Mouse (Mus musculus) stomach, postnatal 0 days (tissue): ENCODE results near the gene Cnpy3.

Source experiments
- CTCF ChIP-seq: IDR thresholded peaks from 2 replicates; pipeline ENCODE4 v1.5.1; 2016; ENCODE audit warnings: antibody characterized with exemption, low read depth, mild to moderate bottlenecking, moderate library complexity
- EP300 ChIP-seq: optimal IDR thresholded peaks from 2 replicates; pipeline ENCODE3; 2016; ENCODE audit warnings: antibody characterized with exemption

DNA sequence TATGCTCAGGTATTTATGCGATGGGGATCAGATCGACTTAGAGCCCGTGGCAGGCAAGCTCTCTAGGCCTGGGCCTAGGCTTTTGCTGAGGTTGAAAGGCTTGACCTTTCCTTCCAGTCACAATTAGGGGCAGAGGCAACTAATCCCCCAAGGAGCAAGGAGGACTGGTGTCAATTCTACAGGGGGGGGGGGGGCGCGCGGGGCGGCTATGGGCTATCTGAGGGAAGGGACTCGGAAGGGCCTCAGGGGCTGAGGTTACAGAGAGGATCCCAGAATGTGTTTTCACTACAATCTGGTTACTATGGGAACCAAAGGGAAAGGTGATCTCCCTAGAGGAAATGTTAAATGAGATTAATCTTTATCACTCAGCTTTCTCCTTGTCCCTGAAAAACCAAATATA, 45.4 kb upstream of the Cnpy3 start:
- TF ChIP-seq CTCF (no peak), EP300 (no peak)
